Mouse (Mus musculus) CD4-positive, CD25-positive, alpha-beta regulatory T cell, adult 2 months (primary cell): Measurements from ENCODE around the gene Gm9945.

Source experiments
- DNase-seq: peaks from one replicate; pipeline ENCODE4 v3.0.0-alpha.2; 2012; ENCODE audit warnings: low read depth, low spot score

Gene Gm9945

GRCm38 (mm10) chr11:53522362-53522761 lies 42.4 kb downstream of the Gm9945 start:
- no peak for DNase-seq

GRCm38 (mm10) chr11:53522930-53523329 lies 43.0 kb downstream of the Gm9945 start:
- DNase-seq, result no peak

- no peak for DNase-seq
These were observed 43.8 kb downstream of the Gm9945 start for GRCm38 (mm10) chr11:53523545-53524405.

- peak; percentile 58 for DNase-seq
These were observed 44.9 kb downstream of the Gm9945 start for GRCm38 (mm10) chr11:53524905-53525304.

DNA sequence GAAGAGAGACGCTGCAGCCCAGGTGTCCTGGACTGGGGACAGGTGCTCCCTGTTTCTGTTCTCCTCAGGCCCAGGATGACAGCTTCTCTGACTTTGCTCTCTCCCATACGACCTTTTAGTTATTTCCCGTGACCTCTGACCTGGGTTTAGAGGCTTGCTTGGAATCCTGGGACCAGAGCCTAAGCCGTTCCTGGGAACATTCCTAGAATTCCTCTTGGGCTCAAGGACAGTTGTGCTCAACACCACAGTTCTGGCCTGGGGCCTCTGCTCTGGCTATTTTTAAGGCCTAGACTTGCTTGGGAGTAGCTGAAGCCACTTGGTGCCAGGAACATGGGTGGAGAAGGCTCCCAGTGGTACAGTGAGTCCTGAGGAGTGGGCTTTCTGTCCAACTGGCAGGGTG lies 45.5 kb downstream of the Gm9945 start:
- no peak for DNase-seq

GRCm38 (mm10) chr11:53528397-53529252 lies 48.7 kb downstream of the Gm9945 start:
- no peak for DNase-seq

- no peak for DNase-seq
These were observed 49.2 kb downstream of the Gm9945 start for GRCm38 (mm10) chr11:53529253-53529557.

GRCm38 (mm10) chr11:53530001-53530400 lies 50.0 kb downstream of the Gm9945 start:
- no peak for DNase-seq
